Mouse (Mus musculus): Measurements from ENCODE around the gene Kcnmb3.

- TF ChIP-seq POLR2A (IDR thresholded peaks at IDR 0.05; ENCODE audit: insufficient read depth, low read length) (no peak), EP300 (IDR thresholded peaks at IDR 0.05; ENCODE audit: insufficient read depth, low read depth, low read length) (no peak), CTCF (IDR thresholded peaks at IDR 0.05; ENCODE audit: low read depth, low read length) (no peak)
These were observed 54.7 kb downstream of the Kcnmb3 start for GRCm38 (mm10) chr3:32437297-32437696.
